Mouse (Mus musculus): ENCODE measurements around the gene Dgki. TPM values are rescaled to one million over a fixed set of nuclear protein-coding genes. Genes with fewer than 3 reads are reported as not detected.
A peak's percentile ranks its signal among the peaks of the same experiment; 100 is the strongest.

Gene Dgki
- polyA plus RNA-seq, 1 experiment from 2014 or later, result 1.0 TPM

- 91% methylated on average over 5 of the region's 5 CpGs for WGBS
- Histone ChIP-seq H3K4me3 (no peak overlapping the region), H3K9me3 (no peaks in the 10 kb centered on the region), H3K36me3 (replicated peaks) (peaks cover 38% of the 10 kb centered on the region), H3K27ac (no peak overlapping the region), H3K4me1 (peaks cover 15% of the 10 kb centered on the region), H3K27me3 (ENCODE audit: poor library complexity, severe bottlenecking) (peaks cover 13% of the 10 kb centered on the region; the same call in 1 of the 2 replicates)
- DNase-seq (ENCODE audit: extremely low spot score, low spot score), result no peak
Measured at GRCm38 (mm10) chr6:36800309-36800946, 499.6 kb downstream of the Dgki start.

GRCm38 (mm10) chr6:36797066-36797655 is 502.8 kb downstream of the Dgki start:
- H3K27ac ChIP-seq, result 0 out of 2 replicates have a peak overlapping the region, but pooled peaks have one; percentile 48

More at GRCm38 (mm10) chr6:36797066-36797655, 502.8 kb downstream of the Dgki start:
- peaks cover 11% of the 10 kb centered on the region for H3K36me3 ChIP-seq (replicated peaks)
- H3K27me3 ChIP-seq (ENCODE audit: poor library complexity, severe bottlenecking), result no peaks in the 10 kb centered on the region
- DNase-seq (ENCODE audit: extremely low spot score, low spot score), result no peak
- H3K9me3 ChIP-seq, result no peaks in the 10 kb centered on the region
- H3K4me3 ChIP-seq, result no peak overlapping the region
- WGBS, result 53% methylated on average over 3 of the region's 3 CpGs
- peaks cover 15% of the 10 kb centered on the region for H3K4me1 ChIP-seq

Other genes starting within 250 kb of the Dgki start
- gene Creb3l2, start 142.0 kb upstream of the Dgki start, polyA plus RNA-seq (2016; fragmentation: Nextera tagmentation; extraction: Ambion mirVana), result 5.2 and 5.9 TPM in 2 replicates
- gene Akr1d1, start 230.0 kb upstream of the Dgki start, polyA plus RNA-seq (2016; fragmentation: Nextera tagmentation; extraction: Ambion mirVana), result not detected in 2 replicates

All from forebrain, embryonic 10.5 days (tissue).